Comparison of ENCODE assay signal across 7 mouse cellular contexts in genomic region chr2:132029646-132030417, GRCm38 (mm10). TPM values are rescaled to one million over a fixed set of nuclear protein-coding genes. Genes with fewer than 3 reads are reported as not detected.
DNase-seq lines count a peak whose midpoint lies in the region; ATAC-seq and TF ChIP-seq lines count a peak whose summit lies in the region.

Gene Rassf2 (minus strand): TSS chr2:132030258.

- peak within 1 kb of the TSS; percentile 78 for H3K27ac ChIP-seq in intestine, embryonic 16.5 days (ENCODE audit: low read length)
- H3K27ac ChIP-seq in midbrain, embryonic 11.5 days (ENCODE audit: low read depth, low read length), result peak within 1 kb of the TSS; percentile 87
- peak within 1 kb of the TSS; percentile 71 for H3K27ac ChIP-seq in small intestine, adult 2 months (ENCODE audit: insufficient read depth, low read depth, low read length)

- TF ChIP-seq CTCF in small intestine, adult 2 months (IDR thresholded peaks at IDR 0.05; ENCODE audit: extremely low read depth, insufficient read length, insufficient replicate concordance, low read depth, low read length), result no peak

- ATAC-seq in intestine, embryonic 16.5 days, result peak; percentile 94
- ATAC-seq in midbrain, embryonic 11.5 days (ENCODE audit: low FRiP score), result peak; percentile 94

- no peaks in the 10 kb centered on the region for H3K9me3 ChIP-seq in intestine, embryonic 16.5 days (ENCODE audit: control insufficient read depth, low read length)
- H3K9me3 ChIP-seq in midbrain, embryonic 11.5 days (ENCODE audit: control insufficient read depth, low read length), result no peaks in the 10 kb centered on the region

- TF ChIP-seq POLR2A in small intestine, adult 2 months (IDR thresholded peaks at IDR 0.05; ENCODE audit: low read depth, low read length), result no peak

- H3K9ac ChIP-seq in intestine, embryonic 16.5 days (ENCODE audit: low read depth, low read length), result peak within 1 kb of the TSS; percentile 71
- peak within 1 kb of the TSS; percentile 87 for H3K9ac ChIP-seq in midbrain, embryonic 11.5 days (ENCODE audit: low read length)

- no peaks in the 10 kb centered on the region for H3K36me3 ChIP-seq in intestine, embryonic 16.5 days (ENCODE audit: control insufficient read depth, insufficient read depth, low read length)
- H3K36me3 ChIP-seq in midbrain, embryonic 11.5 days (ENCODE audit: control insufficient read depth, insufficient read depth, low read length), result no peaks in the 10 kb centered on the region
- no peaks in the 10 kb centered on the region for H3K36me3 ChIP-seq in small intestine, adult 2 months (ENCODE audit: control insufficient read depth, insufficient read depth, low read length)

- peak; percentile 86 for DNase-seq in adrenal gland, adult 2 months
- DNase-seq in embryo, embryonic 11 days, result peak; percentile 92
- peak; percentile 69 to 89 for DNase-seq in gastrocnemius, postnatal 4 days (ENCODE audit: low spot score in 2 of 2)
- peak; percentile 97 for DNase-seq in left cerebral cortex, postnatal 4 days
- DNase-seq in midbrain, embryonic 11.5 days (ENCODE audit: low spot score, missing footprints), result peak; percentile 99

- peaks cover 21% of the 10 kb centered on the region; the same call in 1 of the 2 replicates for H3K4me1 ChIP-seq in intestine, embryonic 16.5 days (ENCODE audit: control insufficient read depth, insufficient read depth, low read length)
- H3K4me1 ChIP-seq in midbrain, embryonic 11.5 days (ENCODE audit: control insufficient read depth, insufficient read depth, low read length), result peaks cover 26% of the 10 kb centered on the region
- H3K4me1 ChIP-seq in small intestine, adult 2 months (ENCODE audit: control insufficient read depth, insufficient read depth, insufficient read length, low read length), result peaks cover 7% of the 10 kb centered on the region; the same call in 1 of the 2 replicates

- intact Hi-C loops in left cerebral cortex, postnatal 4 days (cut with DNase I), result no loop called here

- 0 out of 2 replicates have a peak, but pooled peaks cover 11% of the 10 kb centered on the region for H3K27me3 ChIP-seq in intestine, embryonic 16.5 days (replicated peaks; ENCODE audit: control insufficient read depth, insufficient read depth, low read length)
- H3K27me3 ChIP-seq in midbrain, embryonic 11.5 days (ENCODE audit: control insufficient read depth, insufficient read depth, low read length), result no peaks in the 10 kb centered on the region
- peaks cover 8% of the 10 kb centered on the region for H3K27me3 ChIP-seq in small intestine, adult 2 months (ENCODE audit: control insufficient read depth, insufficient read depth, low read length)

- H3K4me3 ChIP-seq in intestine, embryonic 16.5 days (ENCODE audit: low read length), result peak within 1 kb of the TSS; percentile 69
- peak within 1 kb of the TSS; percentile 69 for H3K4me3 ChIP-seq in midbrain, embryonic 11.5 days (ENCODE audit: low read depth, low read length)
- peak within 1 kb of the TSS; percentile 66 for H3K4me3 ChIP-seq in small intestine, adult 2 months (ENCODE audit: low read depth, low read length)

- WGBS in intestine, embryonic 16.5 days, result 0% methylated on average over 29 of the region's 48 CpGs
- under 1% methylated on average over 31 of the region's 48 CpGs for WGBS in midbrain, embryonic 11.5 days
- WGBS in small intestine, adult 2 months, result under 1% methylated on average over 47 of the region's 48 CpGs

- H3K4me2 ChIP-seq in intestine, embryonic 16.5 days (ENCODE audit: low read depth, low read length), result peak within 1 kb of the TSS; percentile 98
- peak within 1 kb of the TSS; percentile 94 for H3K4me2 ChIP-seq in midbrain, embryonic 11.5 days

RNA-seq across cellular contexts. Expression of gene Rassf2, which starts in this region (rescaled TPM):
- total RNA-seq in adrenal gland, adult 2 months (2021), result 10 to 100 TPM; 10.4 to 11.7 TPM
- 10.5 and 12.3 TPM in 2 replicates for polyA plus RNA-seq in adrenal gland, adult 2 months (2012; rRNA removed)
- 10 to 100 TPM; 31.6 to 32.5 TPM for total RNA-seq in gastrocnemius, postnatal 4 days (2021)
- polyA plus RNA-seq in intestine, embryonic 16.5 days (2015; fragmentation: Nextera tagmentation; extraction: Ambion mirVana), result 8.2 and 9.0 TPM in 2 replicates
- total RNA-seq in left cerebral cortex, postnatal 4 days (2021), result 10 to 100 TPM; 48.7 to 52.5 TPM
- 32.3 and 33.2 TPM in 2 replicates for polyA plus RNA-seq in midbrain, embryonic 11.5 days (2014; fragmentation: Nextera tagmentation; extraction: Ambion mirVana)
- 7.5 and 11.9 TPM in 2 replicates for polyA plus RNA-seq in small intestine, adult 2 months (2012; rRNA removed)

Comparison
In these comparisons a context has a peak if more than half of its experiments do, and no peak if none do; other contexts are left out.
1. Peak in every context shown above with its lines: DNase-seq, ATAC-seq, H3K4me3 ChIP-seq and H3K27ac ChIP-seq.